Mouse (Mus musculus): ENCODE results near the gene L1cam. TPM values are rescaled to one million over a fixed set of nuclear protein-coding genes. Genes with fewer than 3 reads are reported as not detected.

The L1cam gene
- polyA plus RNA-seq, 1 experiment from 2014 or later, result 2.3 TPM

DNA sequence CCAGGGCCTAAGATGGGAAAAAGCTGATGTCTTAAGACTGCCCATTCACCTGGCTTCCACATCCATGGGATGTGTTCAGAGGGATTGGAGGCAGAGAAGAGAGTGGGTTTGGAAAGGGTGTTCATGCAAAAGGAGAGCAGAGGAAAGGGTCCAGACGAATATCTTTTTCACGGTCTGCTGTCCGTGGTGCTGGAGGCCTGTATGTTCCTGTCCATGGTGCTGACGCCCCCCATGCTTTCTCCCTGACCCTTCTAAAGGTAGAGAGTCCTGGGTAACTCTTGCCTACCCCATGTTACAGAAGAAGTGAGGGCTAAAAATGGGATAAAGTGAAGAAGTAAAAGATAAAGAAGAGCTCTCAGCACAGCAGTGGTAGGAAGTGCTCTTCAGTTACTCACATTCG lies 26.6 kb downstream of the L1cam start:
- WGBS, result 11% methylated on average over 5 of the region's 5 CpGs
- no peak overlapping the region for H3K27ac ChIP-seq
- H3K27me3 ChIP-seq (ENCODE audit: insufficient read depth, poor library complexity, severe bottlenecking), result peaks cover 4% of the 10 kb centered on the region; the same call in 1 of the 2 replicates
- no peaks in the 10 kb centered on the region for H3K36me3 ChIP-seq
- DNase-seq (ENCODE audit: low spot score), result no peak
- H3K9me3 ChIP-seq, result no peaks in the 10 kb centered on the region
- no peak overlapping the region for H3K4me3 ChIP-seq
- no peaks in the 10 kb centered on the region for H3K4me1 ChIP-seq

- WGBS, result 41% methylated on average over 1 of the region's 1 CpGs
- DNase-seq (ENCODE audit: low spot score), result no peak
- Histone ChIP-seq H3K36me3 (no peaks in the 10 kb centered on the region), H3K27me3 (ENCODE audit: insufficient read depth, poor library complexity, severe bottlenecking) (peaks cover 4% of the 10 kb centered on the region; the same call in 1 of the 2 replicates), H3K27ac (no peak overlapping the region), H3K4me3 (no peak overlapping the region), H3K4me1 (no peaks in the 10 kb centered on the region), H3K9me3 (no peaks in the 10 kb centered on the region)
Measured at GRCm38 (mm10) chrX:73867852-73868251, 28.1 kb downstream of the L1cam start.

DNA sequence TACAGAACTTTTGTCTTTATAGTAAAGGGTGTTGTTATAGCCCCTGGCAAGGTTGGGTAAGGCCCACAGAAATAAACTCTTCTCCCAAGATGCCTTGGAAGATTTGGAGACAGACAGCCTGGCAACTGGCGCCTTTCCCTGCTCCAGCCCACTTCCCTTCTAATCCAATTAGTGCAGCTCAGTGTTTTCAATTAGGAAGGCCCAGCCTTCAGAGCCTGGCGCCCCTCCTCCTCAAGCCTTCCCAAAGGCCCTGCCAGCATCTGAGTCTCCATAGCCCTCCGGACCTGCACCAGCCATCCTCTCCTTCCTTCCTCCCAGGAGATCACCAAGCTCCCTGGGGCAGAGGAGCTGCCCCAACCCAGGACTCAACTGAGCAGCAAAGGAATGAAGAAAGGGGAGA lies 28.6 kb downstream of the L1cam start:
- no peaks in the 10 kb centered on the region for H3K9me3 ChIP-seq
- no peaks in the 10 kb centered on the region for H3K4me1 ChIP-seq
- H3K36me3 ChIP-seq, result no peaks in the 10 kb centered on the region
- WGBS, result 29% methylated on average over 3 of the region's 3 CpGs
- no peak for DNase-seq (ENCODE audit: low spot score)
- no peak overlapping the region for H3K4me3 ChIP-seq
- H3K27ac ChIP-seq, result no peak overlapping the region
- peaks cover 5% of the 10 kb centered on the region; the same call in 1 of the 2 replicates for H3K27me3 ChIP-seq (ENCODE audit: insufficient read depth, poor library complexity, severe bottlenecking)

DNA sequence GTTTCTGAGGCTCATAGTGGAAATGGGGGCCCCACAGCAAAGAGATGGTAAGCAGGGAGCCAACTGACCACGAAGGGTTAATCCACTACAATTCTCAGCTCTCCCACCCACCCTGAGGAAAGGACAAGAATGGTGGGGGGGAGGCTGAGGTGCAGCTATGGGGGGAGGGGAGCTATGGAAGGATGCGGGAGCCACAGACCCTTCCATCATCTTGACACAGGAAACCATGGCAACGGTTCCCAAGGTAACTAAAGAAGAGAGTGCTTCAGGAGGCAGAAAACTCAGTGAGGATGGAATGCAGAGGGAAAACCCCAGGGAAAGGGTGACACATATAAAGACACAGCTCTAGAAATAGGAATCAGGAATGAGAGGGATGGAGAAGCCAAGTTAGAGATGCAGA lies 31.2 kb downstream of the L1cam start:
- Histone ChIP-seq H3K36me3 (no peaks in the 10 kb centered on the region), H3K27ac (no peak overlapping the region), H3K4me3 (no peak overlapping the region), H3K9me3 (no peaks in the 10 kb centered on the region), H3K4me1 (no peaks in the 10 kb centered on the region), H3K27me3 (ENCODE audit: insufficient read depth, poor library complexity, severe bottlenecking) (peaks cover 10% of the 10 kb centered on the region; the same call in 1 of the 2 replicates)
- DNase-seq (ENCODE audit: low spot score), result no peak
- 59% methylated on average over 3 of the region's 3 CpGs for WGBS

DNA sequence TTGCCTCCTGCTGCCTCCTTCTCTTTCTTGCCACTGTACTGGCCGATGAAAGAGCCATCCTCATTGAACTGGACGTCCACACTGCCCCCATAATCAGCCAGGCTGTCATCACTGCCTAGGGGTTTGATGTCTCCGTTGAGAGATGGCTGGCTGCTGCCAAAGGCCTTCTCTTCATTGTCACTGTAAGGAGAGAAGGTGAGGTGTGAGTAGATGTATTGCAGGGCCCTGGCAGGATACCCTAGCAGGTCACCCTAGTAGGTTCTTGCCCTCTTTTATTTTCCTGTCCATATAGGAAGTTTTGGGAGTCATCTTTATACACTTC lies 40.9 kb downstream of the L1cam start:
- DNase-seq (ENCODE audit: low spot score), result no peak
- Histone ChIP-seq H3K27me3 (ENCODE audit: insufficient read depth, poor library complexity, severe bottlenecking) (peaks cover 7% of the 10 kb centered on the region; the same call in 1 of the 2 replicates), H3K9me3 (no peaks in the 10 kb centered on the region), H3K4me1 (peaks cover 8% of the 10 kb centered on the region), H3K4me3 (no peak overlapping the region), H3K27ac (no peak overlapping the region), H3K36me3 (no peaks in the 10 kb centered on the region)
- WGBS, result 37% methylated on average over 3 of the region's 3 CpGs

DNA sequence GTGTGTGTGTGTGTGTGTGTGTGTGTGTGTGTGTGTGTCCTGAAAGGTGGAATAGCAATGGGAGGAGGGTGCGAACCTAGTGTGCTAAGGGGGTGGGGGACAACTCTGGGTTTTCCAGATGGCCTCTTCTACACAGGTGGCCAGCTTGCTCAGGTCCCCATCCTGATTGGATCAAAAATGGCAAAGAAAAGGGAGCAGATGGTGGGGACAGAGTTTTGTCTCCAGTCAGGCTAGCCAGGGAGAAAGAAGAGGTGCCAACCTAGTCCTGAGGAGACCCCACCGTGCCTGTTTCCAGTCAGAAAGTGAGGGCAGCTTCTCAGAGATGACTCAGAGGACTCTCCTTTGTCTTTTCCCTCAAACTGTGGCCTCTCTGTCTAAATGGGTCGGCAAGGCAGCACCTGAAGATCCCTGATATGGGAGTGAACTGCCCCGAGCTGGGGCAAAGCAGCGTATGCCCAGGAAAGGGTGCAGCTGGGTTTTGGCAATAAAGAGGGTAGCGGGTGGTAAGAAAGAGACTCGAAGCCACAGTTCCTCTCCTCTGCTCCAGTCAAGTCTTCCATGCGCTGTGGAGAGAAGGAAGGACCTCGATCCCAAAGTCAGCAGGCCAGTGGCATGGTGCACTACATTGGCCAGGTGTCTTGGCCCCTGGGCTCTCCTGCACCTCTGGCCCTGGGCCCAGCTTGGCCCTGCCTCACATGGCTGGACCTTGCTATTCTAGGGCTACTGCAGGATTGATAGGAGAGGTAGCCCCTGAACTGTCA lies 41.4 kb downstream of the L1cam start:
- Histone ChIP-seq H3K36me3 (no peaks in the 10 kb centered on the region), H3K27ac (no peak overlapping the region), H3K27me3 (ENCODE audit: insufficient read depth, poor library complexity, severe bottlenecking) (peaks cover 7% of the 10 kb centered on the region; the same call in 1 of the 2 replicates), H3K4me3 (no peak overlapping the region), H3K4me1 (peaks cover 8% of the 10 kb centered on the region), H3K9me3 (no peaks in the 10 kb centered on the region)
- WGBS, result 73% methylated on average over 9 of the region's 9 CpGs
- no peak for DNase-seq (ENCODE audit: low spot score)

- Histone ChIP-seq H3K4me3 (no peak overlapping the region), H3K27ac (no peak overlapping the region), H3K9me3 (no peaks in the 10 kb centered on the region), H3K4me1 (no peaks in the 10 kb centered on the region), H3K27me3 (ENCODE audit: insufficient read depth, poor library complexity, severe bottlenecking) (no peaks in the 10 kb centered on the region), H3K36me3 (no peaks in the 10 kb centered on the region)
- 77% methylated on average over 3 of the region's 3 CpGs for WGBS
- no peak for DNase-seq (ENCODE audit: low spot score)
Measured at GRCm38 (mm10) chrX:73836691-73837090, 59.2 kb downstream of the L1cam start.

GRCm38 (mm10) chrX:73835731-73836130 lies 60.2 kb downstream of the L1cam start:
- DNase-seq (ENCODE audit: low spot score), result no peak
- no peaks in the 10 kb centered on the region for H3K9me3 ChIP-seq
- no peak overlapping the region for H3K4me3 ChIP-seq
- no peaks in the 10 kb centered on the region for H3K4me1 ChIP-seq
- no peaks in the 10 kb centered on the region for H3K27me3 ChIP-seq (ENCODE audit: insufficient read depth, poor library complexity, severe bottlenecking)
- no peaks in the 10 kb centered on the region for H3K36me3 ChIP-seq
- H3K27ac ChIP-seq, result no peak overlapping the region
- 86% methylated on average over 1 of the region's 1 CpGs for WGBS

- DNase-seq (ENCODE audit: low spot score), result peak; percentile 74
- Histone ChIP-seq H3K27ac (peak within 1 kb of the TSS; percentile 82), H3K27me3 (ENCODE audit: insufficient read depth, poor library complexity, severe bottlenecking) (peaks cover 42% of the 10 kb centered on the region), H3K9me3 (no peaks in the 10 kb centered on the region), H3K4me1 (no peaks in the 10 kb centered on the region), H3K36me3 (no peaks in the 10 kb centered on the region), H3K4me3 (peak within 1 kb of the TSS; percentile 67)
- WGBS, result 13% methylated on average over 74 of the region's 84 CpGs
Measured at GRCm38 (mm10) chrX:73824185-73825151, 71.4 kb downstream of the L1cam start, which contains the start of gene Pdzd4. Gene Pdzd4, minus strand, starts transcription at chrX:73824969.

DNA sequence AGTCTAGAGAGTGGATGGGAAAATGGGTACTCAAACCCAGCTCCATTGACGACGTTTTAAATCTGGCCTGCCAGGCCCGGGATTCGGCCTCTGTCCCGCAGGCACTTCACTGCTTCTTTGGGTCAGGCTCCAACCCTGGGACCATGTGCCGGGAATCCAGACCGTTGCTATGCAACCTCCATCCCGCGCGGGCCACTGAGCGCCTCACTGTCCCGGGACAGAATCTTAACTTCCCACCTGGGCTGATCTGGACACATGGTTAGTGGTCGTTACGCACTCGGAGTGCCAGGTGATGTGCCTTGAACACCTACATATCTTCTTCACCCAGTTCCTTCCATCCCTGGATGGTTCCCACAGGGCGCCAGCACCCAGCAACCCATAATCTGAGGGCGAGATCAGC lies 72.2 kb downstream of the L1cam start:
- DNase-seq (ENCODE audit: low spot score), result no peak
- Histone ChIP-seq H3K4me3 (peak overlapping the region; percentile 67), H3K27me3 (ENCODE audit: insufficient read depth, poor library complexity, severe bottlenecking) (peaks cover 42% of the 10 kb centered on the region), H3K36me3 (no peaks in the 10 kb centered on the region), H3K4me1 (no peaks in the 10 kb centered on the region), H3K27ac (no peak overlapping the region; the same call in 1 of the 2 replicates), H3K9me3 (no peaks in the 10 kb centered on the region)
- 18% methylated on average over 17 of the region's 17 CpGs for WGBS

DNA sequence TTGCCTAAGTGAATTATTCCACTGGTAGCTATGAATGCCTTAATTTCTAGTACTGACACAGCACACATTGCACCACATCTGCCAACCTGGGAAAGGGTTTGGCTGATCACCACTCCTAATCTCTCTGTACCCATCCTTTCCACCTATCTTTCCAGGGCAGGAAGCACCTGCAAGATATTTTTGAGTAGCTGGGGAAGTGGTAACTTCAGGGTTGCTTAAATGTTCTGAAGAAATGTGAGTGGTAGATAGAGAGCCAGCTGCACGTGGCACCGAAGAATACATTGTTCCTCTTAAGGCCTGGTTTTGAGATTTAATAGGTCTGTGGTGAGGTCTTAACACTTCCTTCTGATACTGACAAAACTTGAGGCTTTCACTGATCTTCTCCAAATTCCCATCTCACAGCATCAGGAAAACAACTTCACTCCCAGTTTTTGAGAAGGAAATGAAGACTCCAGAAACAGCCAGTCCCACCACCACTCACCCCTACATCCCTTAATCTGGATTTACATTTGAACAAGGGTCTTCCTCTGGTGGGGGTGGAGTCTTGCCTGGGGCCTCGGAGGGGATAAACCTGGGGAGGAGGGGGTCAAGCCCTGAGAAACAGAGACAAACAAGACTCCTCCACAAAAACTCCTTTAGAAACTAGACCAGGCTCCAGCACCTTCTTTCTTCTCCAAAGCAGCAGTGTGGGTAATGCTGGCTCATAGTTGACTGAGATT lies 79.2 kb downstream of the L1cam start:
- Histone ChIP-seq H3K27ac (no peak overlapping the region), H3K4me1 (no peaks in the 10 kb centered on the region), H3K4me3 (no peak overlapping the region), H3K36me3 (no peaks in the 10 kb centered on the region), H3K9me3 (no peaks in the 10 kb centered on the region), H3K27me3 (ENCODE audit: insufficient read depth, poor library complexity, severe bottlenecking) (peaks cover 17% of the 10 kb centered on the region; the same call in 1 of the 2 replicates)
- 46% methylated on average over 3 of the region's 3 CpGs for WGBS
- DNase-seq (ENCODE audit: low spot score), result no peak

- Histone ChIP-seq H3K27me3 (ENCODE audit: insufficient read depth, poor library complexity, severe bottlenecking) (peaks cover 16% of the 10 kb centered on the region; the same call in 1 of the 2 replicates), H3K27ac (peak overlapping the region; percentile 72)
- WGBS, result 14% methylated on average over 14 of the region's 14 CpGs
Measured at GRCm38 (mm10) chrX:73815072-73815471, 80.8 kb downstream of the L1cam start.

More at GRCm38 (mm10) chrX:73815072-73815471, 80.8 kb downstream of the L1cam start:
- H3K4me1 ChIP-seq, result no peaks in the 10 kb centered on the region
- no peaks in the 10 kb centered on the region for H3K36me3 ChIP-seq
- no peaks in the 10 kb centered on the region for H3K9me3 ChIP-seq
- peak overlapping the region; percentile 47 for H3K4me3 ChIP-seq
- DNase-seq (ENCODE audit: low spot score), result no peak
